Mouse (Mus musculus) small intestine, adult 2 months (tissue): Measurements from ENCODE around the gene Zc3h12c. TPM values are rescaled to one million over a fixed set of nuclear protein-coding genes. Genes with fewer than 3 reads are reported as not detected.

Experiments
- H3K27ac ChIP-seq: fragments of 200-500 bp; 2 replicates; pipeline ENCODE4 v1.5.1; 2012; ENCODE audit warnings: low read depth, low read length, control low read depth, inconsistent platforms; ENCODE audit not compliant: insufficient read depth
- H3K27me3 ChIP-seq: fragments of 200-500 bp; 2 replicates; pipeline ENCODE4 v1.6.1; 2012; ENCODE audit warnings: mild to moderate bottlenecking, moderate library complexity, low read length, inconsistent platforms; ENCODE audit not compliant: control insufficient read depth, insufficient read depth
- H3K36me3 ChIP-seq: fragments of 200-500 bp; 2 replicates; pipeline ENCODE4 v1.6.1; 2012; ENCODE audit warnings: mild to moderate bottlenecking, low read length, control low read depth, inconsistent platforms; ENCODE audit not compliant: control insufficient read depth, insufficient read depth
- H3K4me1 ChIP-seq: fragments of 200-500 bp; 2 replicates; pipeline ENCODE4 v1.6.1; 2012; ENCODE audit warnings: low read length, inconsistent platforms, mixed read lengths; ENCODE audit not compliant: control insufficient read depth, insufficient read depth, insufficient read length
- H3K4me3 ChIP-seq: fragments of 200-500 bp; 2 replicates; pipeline ENCODE4 v1.5.1; 2012; ENCODE audit warnings: low read depth, mild to moderate bottlenecking, control low read depth, inconsistent platforms, low read length, moderate library complexity
- CTCF ChIP-seq: fragments of 200-500 bp; IDR thresholded peaks from 2 replicates; pipeline ENCODE4 v1.5.1; 2012; ENCODE audit warnings: low read depth, mild to moderate bottlenecking, control low read depth, inconsistent platforms, low read length, moderate library complexity, mixed read lengths; ENCODE audit not compliant: insufficient replicate concordance, insufficient read length; ENCODE audit errors: extremely low read depth
- POLR2A ChIP-seq: fragments of 200-500 bp; IDR thresholded peaks from 2 replicates; pipeline ENCODE4 v1.6.1; 2012; ENCODE audit warnings: low read depth, mild to moderate bottlenecking, control low read depth, inconsistent platforms, low read length, moderate library complexity
- WGBS: fragments of 180-500 bp; shearing (Covaris S2); methylation state at CpG from one replicate; pipeline ENCODE4 v1.1.7; 2018; 5-methylcytosine and 5-hydroxymethylcytosine counted together
- polyA plus RNA-seq: library from polyadenylated mRNA; depleted of rRNA; stranded (reverse); fragments of >200 nt; gene quantifications from 2 replicates; pipeline ENCODE4 v1.2.3, GENCODE M21; 2012

Gene Zc3h12c
- polyA plus RNA-seq, 1 experiment: 0.24 TPM

DNA sequence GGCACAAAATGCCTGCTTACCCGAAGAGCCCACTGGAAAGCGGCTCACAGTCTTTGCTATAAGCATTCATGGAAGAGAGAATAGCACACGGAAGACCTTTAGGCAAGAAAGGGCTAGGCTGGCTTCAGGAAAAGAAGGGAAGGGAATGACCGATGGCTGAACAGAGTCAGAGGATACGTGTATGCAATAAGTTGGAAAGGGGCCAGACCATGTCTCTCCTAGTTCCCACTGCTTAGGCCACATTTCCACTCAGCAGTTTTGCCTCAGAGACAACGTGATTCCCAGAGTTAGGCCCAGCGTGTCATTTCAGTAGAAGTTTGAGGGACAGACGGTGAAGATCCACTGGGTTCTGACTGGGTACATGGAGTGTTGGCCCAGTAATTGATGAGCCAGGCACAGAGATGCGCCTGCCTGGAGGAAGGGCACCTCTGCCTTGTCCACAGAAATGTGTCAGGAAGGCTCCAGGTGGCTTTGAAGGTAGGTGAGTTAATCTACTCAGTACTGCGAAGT is 73.8 kb downstream of the Zc3h12c start:
- Histone ChIP-seq H3K36me3 (no peaks in the 10 kb centered on the region), H3K4me3 (no peak overlapping the region), H3K27me3 (peaks cover 14% of the 10 kb centered on the region), H3K27ac (no peak overlapping the region), H3K4me1 (no peaks in the 10 kb centered on the region)
- no peak for TF ChIP-seq CTCF
- no peak for TF ChIP-seq POLR2A
- WGBS: 77% methylated on average over 10 of the region's 10 CpGs

DNA sequence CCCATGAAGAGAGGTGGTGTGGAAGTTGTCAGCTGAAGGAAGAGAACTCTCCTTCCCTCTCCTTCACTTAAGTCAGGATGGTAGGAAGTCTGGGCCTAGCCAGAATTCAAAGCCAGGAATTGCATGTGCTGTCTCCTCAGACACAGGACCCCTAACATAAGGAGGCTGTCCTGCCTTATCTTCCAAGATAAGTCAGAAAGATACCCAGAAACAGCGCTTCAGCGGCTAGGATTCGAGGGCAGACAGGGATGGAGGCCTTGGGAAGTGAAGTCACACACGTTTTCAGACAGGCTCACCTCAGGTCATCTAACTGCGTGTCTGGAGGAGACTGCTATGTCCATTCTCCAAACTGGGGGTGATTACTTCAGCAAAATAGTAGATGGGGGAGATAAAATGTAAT is 74.4 kb downstream of the Zc3h12c start:
- Histone ChIP-seq H3K27me3 (peaks cover 10% of the 10 kb centered on the region), H3K36me3 (no peaks in the 10 kb centered on the region), H3K4me3 (no peak overlapping the region), H3K27ac (no peak overlapping the region), H3K4me1 (no peaks in the 10 kb centered on the region)
- 82% methylated on average over 5 of the region's 5 CpGs for WGBS
- TF ChIP-seq CTCF: no peak
- no peak for TF ChIP-seq POLR2A

DNA sequence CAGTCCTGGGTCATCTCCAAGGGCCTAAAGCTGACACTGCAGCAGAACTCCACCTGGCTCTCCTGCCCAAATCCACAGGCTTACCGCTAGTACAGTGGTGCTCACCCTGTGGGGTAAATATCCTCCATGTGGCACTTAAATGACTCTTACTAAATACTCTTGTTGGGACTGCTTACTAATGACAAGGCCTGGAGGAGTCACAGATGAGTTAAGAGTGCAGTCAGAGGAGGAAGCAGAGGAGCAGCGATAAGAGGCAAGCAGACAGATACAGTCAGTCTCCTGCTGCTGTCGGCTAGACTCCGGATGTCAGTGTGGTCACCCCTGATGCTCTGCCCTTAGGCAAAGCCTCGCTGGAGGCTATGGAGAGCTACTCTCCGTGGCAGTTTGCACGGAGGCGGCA is 75.3 kb downstream of the Zc3h12c start:
- Histone ChIP-seq H3K4me1 (no peaks in the 10 kb centered on the region), H3K4me3 (no peak overlapping the region), H3K27ac (no peak overlapping the region), H3K36me3 (no peaks in the 10 kb centered on the region), H3K27me3 (peaks cover 5% of the 10 kb centered on the region)
- 81% methylated on average over 8 of the region's 8 CpGs for WGBS
- TF ChIP-seq POLR2A (no peak), CTCF (no peak)

DNA sequence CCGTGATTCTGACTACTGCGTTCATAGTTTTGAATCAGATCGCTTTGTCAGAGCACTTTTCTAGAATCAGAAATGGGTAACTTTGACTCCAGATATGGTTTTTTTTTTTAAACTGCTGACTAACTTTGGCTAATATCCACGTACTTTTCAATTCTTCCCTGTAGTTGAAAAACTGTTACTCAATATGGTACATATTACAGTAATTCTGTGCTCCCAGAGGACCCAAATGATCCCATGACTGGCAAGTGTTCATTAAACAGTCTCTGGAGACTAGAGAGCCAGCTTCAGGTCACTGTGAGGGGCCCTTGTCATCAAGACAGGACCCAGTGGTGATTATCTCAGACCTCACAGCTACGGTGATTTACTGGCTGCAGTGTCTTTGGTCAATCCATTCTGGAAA is 76.1 kb downstream of the Zc3h12c start:
- no peaks in the 10 kb centered on the region for H3K36me3 ChIP-seq
- H3K27me3 ChIP-seq: peaks cover 2% of the 10 kb centered on the region
- no peak overlapping the region for H3K27ac ChIP-seq
- H3K4me3 ChIP-seq: no peak overlapping the region
- H3K4me1 ChIP-seq: no peaks in the 10 kb centered on the region
- 87% methylated on average over 5 of the region's 5 CpGs for WGBS
- TF ChIP-seq CTCF (no peak), POLR2A (no peak)

DNA sequence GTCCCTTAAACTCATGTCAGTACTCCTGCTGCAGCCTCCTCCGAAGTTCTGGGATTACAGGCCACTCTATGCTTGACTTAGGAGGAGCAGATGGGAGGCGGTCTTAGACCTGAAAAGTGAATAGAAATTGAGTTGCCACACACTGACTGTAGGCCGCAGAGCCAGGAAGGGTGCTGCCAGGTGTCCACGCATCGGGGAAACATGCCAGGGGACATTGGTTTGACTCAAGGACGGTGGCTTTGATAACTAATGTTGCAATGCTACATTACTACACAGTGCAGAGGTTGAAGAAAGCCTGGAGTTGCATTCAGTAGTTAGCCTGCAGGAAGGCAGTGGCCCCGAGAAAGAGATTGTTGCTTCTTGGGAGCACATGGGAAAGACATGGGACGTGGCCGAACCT is 76.6 kb downstream of the Zc3h12c start:
- Histone ChIP-seq H3K4me1 (no peaks in the 10 kb centered on the region), H3K4me3 (no peak overlapping the region), H3K27ac (no peak overlapping the region), H3K27me3 (no peaks in the 10 kb centered on the region; the same call in 1 of the 2 replicates), H3K36me3 (peaks cover 2% of the 10 kb centered on the region; the same call in 1 of the 2 replicates)
- TF ChIP-seq CTCF (no peak), POLR2A (no peak)
- WGBS: 83% methylated on average over 9 of the region's 9 CpGs

DNA sequence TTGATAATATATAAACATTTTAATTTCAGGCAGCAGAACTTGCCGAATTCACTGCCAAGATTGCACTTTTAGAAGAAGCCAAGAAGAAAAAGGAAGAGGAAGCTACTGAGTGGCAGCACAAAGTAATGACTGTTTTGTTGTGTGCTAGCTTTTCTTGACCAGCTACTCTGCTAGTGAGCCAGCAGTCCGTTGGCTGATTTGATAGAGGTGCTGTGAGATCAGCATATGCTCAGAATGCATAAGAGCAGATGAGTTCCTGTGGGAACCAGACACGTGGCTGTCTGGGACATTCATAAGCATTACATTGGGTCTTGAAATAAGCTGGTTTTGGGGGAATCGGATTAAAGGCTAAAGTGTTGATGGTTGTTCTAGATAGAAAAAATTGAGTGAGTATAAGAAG is 86.0 kb downstream of the Zc3h12c start:
- WGBS: 35% methylated on average over 4 of the region's 4 CpGs
- Histone ChIP-seq H3K27me3 (no peaks in the 10 kb centered on the region; the same call in 1 of the 2 replicates), H3K4me3 (no peak overlapping the region), H3K36me3 (peaks cover 5% of the 10 kb centered on the region; the same call in 1 of the 2 replicates), H3K27ac (no peak overlapping the region), H3K4me1 (no peaks in the 10 kb centered on the region)
- TF ChIP-seq CTCF (no peak), POLR2A (no peak)

DNA sequence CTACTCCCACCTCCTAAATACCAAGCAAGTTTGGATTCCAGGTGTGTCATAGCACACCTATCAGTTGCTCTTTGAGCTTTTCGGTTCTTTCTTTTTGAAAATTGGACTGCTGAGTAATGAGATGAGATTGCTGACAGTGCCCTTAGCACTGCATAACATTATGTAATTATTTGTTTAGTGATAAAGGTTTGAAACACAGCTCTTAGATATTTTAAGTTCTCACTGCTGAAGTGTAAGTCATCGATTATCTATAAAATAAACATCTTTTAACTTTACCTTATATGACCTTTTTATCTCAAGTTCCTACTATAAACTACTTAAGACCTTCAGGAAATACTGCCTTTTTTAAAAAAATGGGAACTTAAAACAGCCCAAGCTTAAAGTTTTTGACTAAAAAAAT is 86.4 kb downstream of the Zc3h12c start:
- TF ChIP-seq CTCF: no peak
- no peak for TF ChIP-seq POLR2A
- H3K4me1 ChIP-seq: no peaks in the 10 kb centered on the region
- H3K27ac ChIP-seq: no peak overlapping the region
- no peaks in the 10 kb centered on the region; the same call in 1 of the 2 replicates for H3K27me3 ChIP-seq
- peaks cover 3% of the 10 kb centered on the region; the same call in 1 of the 2 replicates for H3K36me3 ChIP-seq
- H3K4me3 ChIP-seq: no peak overlapping the region
- 18% methylated on average over 2 of the region's 2 CpGs for WGBS
